Mouse (Mus musculus) CD4-positive, CD25-positive, alpha-beta regulatory T cell, adult 2 months (primary cell): ENCODE measurements at regions not wholly inside any gene's neighbourhood (a gene's known extent, or its start where the extent isn't known, plus 50 kb on each side); places are given as distances from the start of the nearest gene placed in this dataset.

Source experiments
- DNase-seq: peaks from one replicate; pipeline ENCODE4 v3.0.0-alpha.2; 2012; ENCODE audit warnings: low read depth, low spot score

- no peak for DNase-seq
Measured at GRCm38 (mm10) chr14:105426597-105427334, 168.4 kb downstream of the Ndfip2 start.

- DNase-seq = no peak
Measured at GRCm38 (mm10) chr14:105417967-105418366, 159.6 kb downstream of the Ndfip2 start.

- DNase-seq = no peak
Measured at GRCm38 (mm10) chr14:105417458-105417960, 159.1 kb downstream of the Ndfip2 start.

GRCm38 (mm10) chr14:105416964-105417363 is 158.6 kb downstream of the Ndfip2 start:
- DNase-seq = no peak

- DNase-seq = no peak
Measured at GRCm38 (mm10) chr14:105404662-105405061, 146.3 kb downstream of the Ndfip2 start.

GRCm38 (mm10) chr14:105404241-105404640 is 145.9 kb downstream of the Ndfip2 start:
- DNase-seq = no peak

- DNase-seq = no peak
Measured at GRCm38 (mm10) chr14:105403256-105403655, 144.9 kb downstream of the Ndfip2 start.

- DNase-seq = no peak
Measured at GRCm38 (mm10) chr14:105402556-105402955, 144.2 kb downstream of the Ndfip2 start.

- peak; percentile 51 for DNase-seq
Measured at GRCm38 (mm10) chr14:105397467-105397866, 139.1 kb downstream of the Ndfip2 start.

- no peak for DNase-seq
Measured at GRCm38 (mm10) chr14:105392079-105392813, 133.9 kb downstream of the Ndfip2 start.

GRCm38 (mm10) chr14:105391430-105391829 is 133.1 kb downstream of the Ndfip2 start:
- no peak for DNase-seq

- no peak for DNase-seq
Measured at GRCm38 (mm10) chr14:105385119-105385518, 126.7 kb downstream of the Ndfip2 start.

GRCm38 (mm10) chr14:105383382-105383781 is 125.0 kb downstream of the Ndfip2 start:
- no peak for DNase-seq

- no peak for DNase-seq
Measured at GRCm38 (mm10) chr14:105380101-105380500, 121.7 kb downstream of the Ndfip2 start.

GRCm38 (mm10) chr14:105377770-105378169 is 119.4 kb downstream of the Ndfip2 start:
- DNase-seq = no peak

GRCm38 (mm10) chr14:105377035-105377621 is 118.8 kb downstream of the Ndfip2 start:
- no peak for DNase-seq

GRCm38 (mm10) chr14:105369637-105370435 is 111.5 kb downstream of the Ndfip2 start:
- DNase-seq = no peak

- DNase-seq = no peak
Measured at GRCm38 (mm10) chr14:105360530-105360929, 102.2 kb downstream of the Ndfip2 start.

- no peak for DNase-seq
Measured at GRCm38 (mm10) chr14:105359829-105360228, 101.5 kb downstream of the Ndfip2 start.
